Mouse (Mus musculus): Measurements from ENCODE around the gene Aars. TPM values are rescaled to one million over a fixed set of nuclear protein-coding genes. Genes with fewer than 3 reads are reported as not detected.

Gene Aars
- polyA plus RNA-seq, 1 experiment: 4.3 TPM

DNA sequence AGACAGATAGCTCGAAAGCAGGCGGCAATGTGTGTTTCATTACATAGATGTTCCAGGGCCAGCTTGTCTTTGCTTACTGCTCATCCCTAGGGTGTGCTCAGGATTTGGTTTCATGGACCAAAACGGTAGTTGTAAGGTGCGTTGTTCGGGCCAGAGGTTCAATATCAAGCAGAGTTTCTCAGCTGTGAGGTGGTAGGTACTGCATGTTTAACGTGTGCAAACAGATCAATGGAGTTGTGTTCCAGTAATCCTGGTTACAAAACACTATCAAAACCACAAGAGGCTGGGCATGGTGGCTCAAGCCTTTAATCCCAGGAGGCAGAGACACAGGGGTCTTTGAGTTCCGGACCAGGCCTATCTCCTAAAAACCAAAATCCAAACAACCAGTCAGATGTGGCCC, 16.2 kb downstream of the Aars start:
- TF ChIP-seq TAL1 (IDR thresholded peaks at IDR 0.05; ENCODE audit: low read length) (no peak), GATA1 (IDR thresholded peaks at IDR 0.05; ENCODE audit: low read length) (no peak)
- Histone ChIP-seq H3K9me3 (ENCODE audit: control insufficient read depth, low read length) (no peaks in the 10 kb centered on the region), H3K27me3 (ENCODE audit: control insufficient read depth) (no peaks in the 10 kb centered on the region), H3K4me1 (ENCODE audit: control insufficient read depth) (peaks cover 1% of the 10 kb centered on the region; the same call in 1 of the 2 replicates), H3K4me3 (replicated peaks) (no peak overlapping the region), H3K36me3 (ENCODE audit: control insufficient read depth) (peaks cover 100% of the 10 kb centered on the region)

DNA sequence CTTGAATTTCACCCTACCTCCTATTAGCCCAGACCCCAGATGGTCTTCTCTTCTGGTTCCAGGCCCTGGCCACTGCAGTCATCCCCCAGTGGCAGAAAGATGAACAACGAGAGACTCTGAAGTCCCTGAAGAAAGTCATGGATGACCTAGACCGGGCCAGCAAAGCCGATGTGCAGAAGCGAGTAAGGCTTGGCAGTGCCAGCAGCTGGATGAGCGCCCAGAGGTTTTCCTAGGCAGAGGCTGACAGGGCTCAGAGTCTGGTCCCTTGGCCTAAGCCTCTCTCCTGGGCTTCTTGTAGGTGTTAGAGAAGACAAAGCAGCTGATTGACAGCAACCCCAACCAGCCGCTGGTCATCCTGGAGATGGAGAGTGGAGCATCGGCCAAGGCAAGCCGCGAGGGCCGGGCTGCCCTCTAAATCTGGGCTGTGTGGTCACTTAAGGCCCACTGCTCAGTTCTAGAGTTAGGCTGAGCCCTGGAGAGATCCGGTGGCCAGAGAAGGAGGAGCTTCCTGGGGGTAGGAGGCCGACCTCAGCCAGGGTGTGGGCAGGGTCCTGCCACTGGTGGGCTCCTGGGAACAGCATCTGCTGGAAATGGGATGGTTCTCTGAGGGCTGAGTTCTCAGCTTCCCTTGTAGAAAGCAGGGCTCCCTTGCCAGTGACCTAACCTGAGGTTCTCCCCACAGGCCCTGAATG, 21.0 kb downstream of the Aars start:
- Histone ChIP-seq H3K4me3 (replicated peaks) (no peak overlapping the region), H3K27me3 (ENCODE audit: control insufficient read depth) (no peaks in the 10 kb centered on the region), H3K9me3 (ENCODE audit: control insufficient read depth, low read length) (no peaks in the 10 kb centered on the region), H3K36me3 (ENCODE audit: control insufficient read depth) (peaks cover 92% of the 10 kb centered on the region), H3K4me1 (ENCODE audit: control insufficient read depth) (peaks cover 43% of the 10 kb centered on the region)
- no peak for TF ChIP-seq GATA1 (IDR thresholded peaks at IDR 0.05; ENCODE audit: low read length)
- no peak for TF ChIP-seq TAL1 (IDR thresholded peaks at IDR 0.05; ENCODE audit: low read length)

DNA sequence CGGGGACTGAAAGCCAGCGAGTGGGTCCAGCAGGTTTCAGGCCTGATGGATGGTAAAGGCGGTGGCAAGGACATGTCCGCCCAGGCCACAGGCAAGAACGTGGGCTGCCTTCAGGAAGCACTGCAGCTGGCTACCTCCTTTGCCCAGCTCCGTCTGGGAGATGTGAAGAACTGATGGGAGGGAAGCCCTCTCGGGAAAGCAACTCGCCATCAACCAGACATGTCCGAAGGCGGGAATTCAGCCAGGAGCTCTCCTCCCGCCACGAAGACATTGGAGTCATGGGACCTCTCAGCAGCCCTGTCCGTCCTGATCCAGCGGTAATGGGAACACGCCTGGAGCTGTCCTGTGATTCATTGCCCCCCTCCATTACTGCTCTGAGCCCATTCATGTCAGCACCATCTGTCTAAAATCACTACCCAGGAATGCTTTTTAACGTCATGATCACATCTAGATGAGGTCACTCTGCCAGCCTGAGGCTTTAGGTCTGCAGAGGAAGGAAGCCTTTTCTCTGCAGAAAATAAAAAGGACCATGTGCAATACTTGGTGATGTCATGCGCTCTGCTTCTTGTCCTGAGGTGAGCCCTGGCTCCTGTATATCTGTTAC, 22.2 kb downstream of the Aars start:
- Histone ChIP-seq H3K4me1 (ENCODE audit: control insufficient read depth) (peaks cover 51% of the 10 kb centered on the region), H3K4me3 (replicated peaks) (no peak overlapping the region), H3K9me3 (ENCODE audit: control insufficient read depth, low read length) (no peaks in the 10 kb centered on the region), H3K27me3 (ENCODE audit: control insufficient read depth) (no peaks in the 10 kb centered on the region), H3K36me3 (ENCODE audit: control insufficient read depth) (peaks cover 83% of the 10 kb centered on the region)
- no peak for TF ChIP-seq GATA1 (IDR thresholded peaks at IDR 0.05; ENCODE audit: low read length)
- no peak for TF ChIP-seq TAL1 (IDR thresholded peaks at IDR 0.05; ENCODE audit: low read length)

DNA sequence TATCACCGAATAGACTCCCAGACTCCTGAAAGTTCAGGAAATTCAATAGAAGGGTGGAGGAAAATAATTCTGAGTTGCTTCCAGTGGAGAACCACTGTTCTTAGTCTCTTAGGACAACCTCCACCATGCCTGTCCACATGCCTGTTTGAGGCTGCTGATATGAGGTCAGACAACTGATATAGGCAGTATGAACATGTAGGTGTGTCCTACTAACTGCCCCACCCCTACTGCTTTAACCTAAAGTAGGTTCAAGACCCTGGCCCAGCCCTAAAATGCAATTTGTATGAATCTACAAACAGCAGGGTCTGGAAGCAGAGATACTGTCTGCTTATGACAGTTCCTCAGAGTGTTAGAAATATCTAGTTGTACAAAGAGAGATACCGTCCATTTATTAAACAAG, 22.7 kb downstream of the Aars start:
- Histone ChIP-seq H3K36me3 (ENCODE audit: control insufficient read depth) (peaks cover 77% of the 10 kb centered on the region), H3K4me1 (ENCODE audit: control insufficient read depth) (peaks cover 57% of the 10 kb centered on the region), H3K9me3 (ENCODE audit: control insufficient read depth, low read length) (no peaks in the 10 kb centered on the region), H3K27me3 (ENCODE audit: control insufficient read depth) (no peaks in the 10 kb centered on the region), H3K4me3 (replicated peaks) (peak overlapping the region; percentile 89)
- TF ChIP-seq GATA1 (IDR thresholded peaks at IDR 0.05; ENCODE audit: low read length) (no peak), TAL1 (IDR thresholded peaks at IDR 0.05; ENCODE audit: low read length) (no peak)

DNA sequence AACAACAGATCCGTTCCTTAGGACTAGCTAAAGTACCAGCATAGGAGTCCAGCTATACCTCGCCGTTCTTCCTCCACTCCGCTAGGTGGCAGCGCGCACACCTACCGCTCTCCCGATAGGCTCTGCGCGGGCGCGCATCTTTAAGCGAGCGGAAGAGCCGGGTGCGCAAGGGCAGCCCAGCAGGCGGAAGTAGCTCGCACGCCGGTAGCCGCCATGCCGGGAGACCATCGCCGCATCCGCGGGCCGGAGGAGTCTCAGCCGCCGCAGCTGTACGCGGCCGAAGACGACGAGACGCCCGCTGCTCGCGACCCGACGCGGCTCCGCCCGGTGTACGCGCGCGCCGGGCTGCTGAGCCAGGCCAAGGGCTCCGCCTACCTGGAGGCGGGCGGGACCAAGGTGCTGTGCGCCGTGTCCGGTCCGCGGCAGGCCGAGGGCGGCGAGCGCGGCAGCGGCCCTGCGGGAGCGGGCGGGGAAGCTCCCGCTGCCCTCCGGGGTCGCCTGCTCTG, 23.3 kb downstream of the Aars start, which contains the start of gene Exosc6:
Gene Exosc6 (plus strand): TSS at position 182 of the 506 bp plus-strand sequence.
- TF ChIP-seq TAL1 (IDR thresholded peaks at IDR 0.05; ENCODE audit: low read length) (no peak), GATA1 (IDR thresholded peaks at IDR 0.05; ENCODE audit: low read length) (no peak)
- Histone ChIP-seq H3K4me3 (replicated peaks) (peak within 1 kb of the TSS; percentile 89), H3K4me1 (ENCODE audit: control insufficient read depth) (peaks cover 62% of the 10 kb centered on the region)

DNA sequence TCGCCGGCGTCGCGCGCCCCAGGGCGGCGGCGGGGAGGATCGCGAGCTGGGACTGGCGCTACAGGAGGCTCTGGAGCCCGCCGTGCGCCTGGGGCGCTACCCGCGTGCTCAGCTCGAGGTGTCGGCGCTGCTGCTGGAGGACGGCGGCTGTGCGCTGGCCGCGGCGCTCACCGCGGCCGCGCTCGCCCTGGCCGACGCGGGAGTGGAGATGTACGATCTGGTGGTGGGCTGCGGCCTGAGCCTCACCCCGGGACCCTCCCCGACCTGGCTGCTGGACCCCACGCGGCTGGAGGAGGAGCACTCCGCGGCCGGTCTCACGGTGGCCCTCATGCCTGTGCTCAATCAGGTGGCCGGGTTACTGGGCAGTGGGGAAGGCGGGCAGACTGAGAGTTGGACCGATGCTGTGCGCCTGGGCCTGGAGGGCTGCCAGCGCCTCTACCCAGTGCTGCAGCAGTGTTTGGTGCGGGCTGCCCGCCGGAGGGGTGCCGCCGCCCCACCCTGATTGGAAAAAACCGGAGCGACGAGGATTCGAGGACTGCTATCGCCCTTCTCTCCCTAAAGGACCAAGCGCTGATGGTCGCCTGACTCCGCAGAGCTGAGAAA, 23.8 kb downstream of the Aars start:
- Histone ChIP-seq H3K36me3 (ENCODE audit: control insufficient read depth) (peaks cover 66% of the 10 kb centered on the region), H3K4me1 (ENCODE audit: control insufficient read depth) (peaks cover 67% of the 10 kb centered on the region)

More for the DNA sequence above, 23.3 kb downstream of the Aars start, which contains the start of gene Exosc6:
- H3K27me3 ChIP-seq (ENCODE audit: control insufficient read depth): no peaks in the 10 kb centered on the region
- H3K9me3 ChIP-seq (ENCODE audit: control insufficient read depth, low read length): no peaks in the 10 kb centered on the region
- peaks cover 72% of the 10 kb centered on the region for H3K36me3 ChIP-seq (ENCODE audit: control insufficient read depth)

DNA sequence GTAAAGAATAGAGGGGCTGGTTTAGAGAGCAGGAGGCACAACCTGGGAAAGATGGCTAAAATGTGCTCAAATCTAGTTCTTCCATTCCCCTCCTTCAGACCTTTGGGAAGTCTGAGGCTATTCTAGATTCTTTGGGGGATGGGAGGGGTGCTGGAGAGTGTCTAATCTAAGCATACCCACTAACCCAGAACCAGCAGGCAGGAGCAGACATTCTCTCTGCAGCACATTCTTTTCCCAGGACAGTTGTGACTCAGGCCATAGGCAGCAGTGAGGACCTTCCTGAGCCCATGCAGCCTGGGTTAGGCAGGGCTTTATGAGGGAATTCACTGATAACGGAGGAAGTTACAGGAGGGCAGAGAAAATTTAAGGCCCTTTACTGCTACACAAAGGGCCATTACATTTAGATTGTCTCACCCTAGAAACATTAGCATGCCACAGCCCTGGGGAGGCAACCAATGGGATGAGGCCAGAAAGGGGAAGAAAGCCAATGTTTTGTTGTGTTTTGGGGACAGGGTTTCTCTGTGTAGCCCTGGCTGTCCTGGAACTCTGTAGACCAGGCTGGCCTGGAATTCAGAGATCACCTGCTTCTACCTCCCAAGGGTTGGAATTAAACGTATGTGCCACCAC, 26.1 kb downstream of the Aars start:
- TF ChIP-seq TAL1 (IDR thresholded peaks at IDR 0.05; ENCODE audit: low read length) (no peak), GATA1 (IDR thresholded peaks at IDR 0.05; ENCODE audit: low read length) (no peak)
- Histone ChIP-seq H3K27me3 (ENCODE audit: control insufficient read depth) (peaks cover 3% of the 10 kb centered on the region), H3K4me1 (ENCODE audit: control insufficient read depth) (peaks cover 79% of the 10 kb centered on the region), H3K9me3 (ENCODE audit: control insufficient read depth, low read length) (no peaks in the 10 kb centered on the region), H3K4me3 (replicated peaks) (no peak overlapping the region), H3K36me3 (ENCODE audit: control insufficient read depth) (peaks cover 43% of the 10 kb centered on the region)

More for the DNA sequence above, 23.8 kb downstream of the Aars start:
- Histone ChIP-seq H3K9me3 (ENCODE audit: control insufficient read depth, low read length) (no peaks in the 10 kb centered on the region), H3K27me3 (ENCODE audit: control insufficient read depth) (no peaks in the 10 kb centered on the region), H3K4me3 (replicated peaks) (peak overlapping the region; percentile 89)
- TF ChIP-seq TAL1 (IDR thresholded peaks at IDR 0.05; ENCODE audit: low read length) (no peak), GATA1 (IDR thresholded peaks at IDR 0.05; ENCODE audit: low read length) (no peak)

DNA sequence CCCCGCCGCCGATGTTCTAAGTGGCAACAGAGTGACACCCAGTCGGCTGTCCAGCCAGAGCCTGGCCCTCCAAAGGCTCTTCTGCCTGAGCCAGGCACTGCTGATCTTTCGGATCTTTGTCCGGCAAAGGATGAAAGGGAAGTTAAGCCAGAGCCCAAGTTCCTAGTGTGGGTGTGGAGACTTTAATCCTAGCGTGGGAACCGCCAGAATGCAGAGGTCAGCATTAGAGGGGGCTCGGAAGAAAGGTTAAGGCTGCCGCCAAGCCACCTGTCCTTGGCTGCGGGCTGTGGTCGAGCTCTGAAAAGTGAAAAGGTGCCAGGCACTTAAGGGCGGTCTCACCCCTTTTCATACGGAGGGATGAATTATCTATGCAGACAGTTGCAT, 28.7 kb downstream of the Aars start:
- H3K27me3 ChIP-seq (ENCODE audit: control insufficient read depth): peaks cover 15% of the 10 kb centered on the region
- H3K4me3 ChIP-seq (replicated peaks): peak overlapping the region; percentile 72
- H3K4me1 ChIP-seq (ENCODE audit: control insufficient read depth): peaks cover 58% of the 10 kb centered on the region
- peaks cover 23% of the 10 kb centered on the region for H3K36me3 ChIP-seq (ENCODE audit: control insufficient read depth)
- no peak for TF ChIP-seq TAL1 (IDR thresholded peaks at IDR 0.05; ENCODE audit: low read length)
- no peak for TF ChIP-seq GATA1 (IDR thresholded peaks at IDR 0.05; ENCODE audit: low read length)
- H3K9me3 ChIP-seq (ENCODE audit: control insufficient read depth, low read length): no peaks in the 10 kb centered on the region

Data from erythroblast, embryonic 14.5 days (primary cell).